Mouse (Mus musculus): ENCODE measurements around the gene Dnaaf5.

Gene Dnaaf5

DNA sequence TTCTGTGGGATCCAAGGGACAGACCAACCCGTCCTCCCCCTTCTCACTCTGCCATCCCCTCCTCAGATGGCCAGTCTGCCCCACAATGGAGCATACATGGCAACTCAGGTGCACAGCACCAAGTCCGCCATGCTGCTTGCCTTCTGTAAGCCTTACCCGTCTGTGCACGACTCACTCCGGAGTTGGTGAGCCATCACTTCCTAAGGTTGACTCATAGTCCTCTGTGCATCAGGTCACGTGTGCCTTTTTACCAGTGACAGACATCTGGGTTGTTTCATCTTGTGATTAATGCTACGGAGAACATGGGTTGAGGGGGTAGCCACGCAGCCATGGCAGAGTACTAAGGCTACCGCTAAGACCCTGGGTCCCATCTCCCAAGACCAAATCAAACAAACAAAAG is 9.4 kb upstream of the Dnaaf5 start:
- no peak for DNase-seq (ENCODE audit: low spot score in 2 of 2)

DNA sequence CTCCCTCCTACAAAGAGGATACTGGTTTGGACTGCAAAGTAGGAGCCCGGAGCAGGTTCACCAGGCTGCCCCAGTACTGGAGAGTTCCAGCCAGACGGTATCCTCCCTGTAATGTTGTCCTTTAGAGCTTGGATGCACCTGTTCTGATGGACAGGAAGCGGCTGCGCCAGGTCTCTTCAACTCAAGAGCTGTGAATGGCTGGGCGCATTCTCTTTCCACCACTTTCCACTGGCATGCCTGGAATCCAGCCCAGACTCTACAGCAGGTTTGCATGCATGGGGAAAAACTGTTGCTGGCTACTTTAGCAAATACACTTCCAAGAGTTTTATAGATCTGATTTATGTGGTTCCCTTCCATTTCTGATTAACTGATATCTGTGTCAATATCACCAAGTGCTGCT is 8.7 kb upstream of the Dnaaf5 start:
- no peak for DNase-seq (ENCODE audit: low spot score in 2 of 2)

DNA sequence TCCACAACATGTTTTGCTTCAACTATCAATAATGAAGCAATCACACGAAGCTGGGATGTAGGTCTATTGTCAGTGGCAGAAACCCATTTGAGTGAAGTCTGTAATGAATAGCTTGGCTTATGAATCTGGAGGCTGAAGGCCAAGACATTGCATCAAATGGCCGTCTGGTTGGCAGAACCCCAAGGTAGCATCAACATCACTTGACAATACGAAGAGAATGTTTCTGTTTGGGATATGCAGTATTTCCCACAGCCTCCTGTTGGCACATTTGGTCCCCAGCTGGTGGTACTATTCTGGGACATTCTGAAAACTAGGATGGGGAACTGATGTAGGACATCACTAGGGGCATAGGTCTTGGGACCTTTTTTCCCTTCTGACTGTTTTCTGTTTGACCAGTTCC is 6.1 kb upstream of the Dnaaf5 start:
- no peak for DNase-seq (ENCODE audit: low spot score in 2 of 2)

DNA sequence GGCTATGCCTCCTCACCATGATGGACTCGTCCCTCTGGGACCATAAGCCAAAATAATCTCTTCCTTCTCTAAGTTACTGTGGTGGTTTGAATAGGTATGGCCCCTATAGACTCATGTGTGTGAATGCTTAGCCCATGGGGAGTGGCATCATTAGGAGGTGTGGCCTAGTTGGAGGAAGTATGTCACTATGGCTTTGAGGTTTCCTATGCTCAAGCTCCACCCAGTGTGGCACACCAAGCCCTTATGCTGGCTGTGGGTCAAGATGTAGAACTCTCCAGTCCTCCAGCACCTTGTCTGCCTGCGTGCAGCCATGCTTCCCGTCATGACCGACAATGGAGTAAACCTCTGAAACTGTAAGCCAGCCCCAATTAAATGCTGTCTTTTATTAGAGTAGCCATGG is 4.3 kb upstream of the Dnaaf5 start:
- DNase-seq (ENCODE audit: low spot score in 2 of 2) = no peak

GRCm38 (mm10) chr5:139146476-139147075 is 3.4 kb upstream of the Dnaaf5 start:
- DNase-seq (ENCODE audit: low spot score in 2 of 2) = no peak

GRCm38 (mm10) chr5:139147178-139148078 is 2.6 kb upstream of the Dnaaf5 start:
- DNase-seq (ENCODE audit: low spot score in 2 of 2) = no peak

DNA sequence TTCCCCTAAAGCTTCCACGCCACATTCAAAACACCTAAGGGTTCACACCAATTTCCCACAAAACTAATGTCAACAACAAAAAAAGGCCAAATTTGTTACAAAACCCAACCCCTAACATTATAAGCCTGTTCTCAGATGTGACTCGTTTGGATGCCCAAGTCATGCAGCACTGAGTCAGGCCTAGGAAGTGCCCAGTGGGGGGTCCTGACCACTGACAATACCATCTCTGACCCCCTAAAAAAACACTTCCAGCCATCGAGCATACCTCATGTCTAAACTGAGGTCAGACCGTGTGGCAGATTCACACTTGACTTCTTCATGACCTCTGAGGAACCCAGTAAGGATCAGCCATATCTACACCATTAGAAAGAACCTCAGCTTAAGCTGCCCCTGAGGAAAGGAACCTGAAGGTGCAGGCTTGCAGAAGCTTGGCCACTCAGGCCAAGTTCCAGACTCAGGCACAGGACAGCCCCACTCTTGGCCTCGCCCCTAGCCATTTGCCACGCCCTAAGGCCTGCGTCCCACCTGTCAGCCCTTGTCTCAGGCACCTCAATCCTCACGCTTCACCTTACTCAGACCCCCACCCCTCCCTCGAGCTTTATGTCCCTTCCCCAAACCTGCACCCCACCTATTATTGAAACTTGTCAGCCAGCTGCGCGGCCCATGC is 884 bp upstream of the Dnaaf5 start:
- no peak for DNase-seq (ENCODE audit: low spot score in 2 of 2)

DNA sequence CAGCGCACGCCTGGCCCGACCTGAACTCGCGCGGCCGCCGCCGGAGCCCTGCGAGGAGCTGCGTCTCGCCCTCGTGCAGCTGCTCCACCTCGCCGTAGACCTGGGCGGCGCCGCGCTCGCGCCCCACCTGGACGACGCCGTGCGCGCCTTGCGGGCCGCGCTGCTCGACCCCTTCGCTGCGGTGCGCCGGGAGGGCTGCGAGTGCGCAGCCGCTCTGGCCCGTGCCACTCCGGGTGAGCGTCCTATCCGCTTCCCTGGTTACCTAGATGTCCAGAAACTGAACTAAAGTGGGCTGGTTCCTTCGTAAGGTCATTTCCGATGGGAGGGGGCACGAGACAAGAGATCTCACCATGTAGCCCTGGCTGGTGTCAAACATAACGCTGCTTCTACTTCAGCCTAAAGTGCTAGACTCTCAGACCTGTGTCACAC is 594 bp downstream of the Dnaaf5 start:
- DNase-seq (ENCODE audit: low spot score in 2 of 2) = peak in 1 of 2 experiments; percentile 29

GRCm38 (mm10) chr5:139160899-139161298 is 10.9 kb downstream of the Dnaaf5 start:
- DNase-seq (ENCODE audit: low spot score in 2 of 2) = no peak

GRCm38 (mm10) chr5:139161632-139162031 is 11.6 kb downstream of the Dnaaf5 start:
- no peak for DNase-seq (ENCODE audit: low spot score in 2 of 2)

DNA sequence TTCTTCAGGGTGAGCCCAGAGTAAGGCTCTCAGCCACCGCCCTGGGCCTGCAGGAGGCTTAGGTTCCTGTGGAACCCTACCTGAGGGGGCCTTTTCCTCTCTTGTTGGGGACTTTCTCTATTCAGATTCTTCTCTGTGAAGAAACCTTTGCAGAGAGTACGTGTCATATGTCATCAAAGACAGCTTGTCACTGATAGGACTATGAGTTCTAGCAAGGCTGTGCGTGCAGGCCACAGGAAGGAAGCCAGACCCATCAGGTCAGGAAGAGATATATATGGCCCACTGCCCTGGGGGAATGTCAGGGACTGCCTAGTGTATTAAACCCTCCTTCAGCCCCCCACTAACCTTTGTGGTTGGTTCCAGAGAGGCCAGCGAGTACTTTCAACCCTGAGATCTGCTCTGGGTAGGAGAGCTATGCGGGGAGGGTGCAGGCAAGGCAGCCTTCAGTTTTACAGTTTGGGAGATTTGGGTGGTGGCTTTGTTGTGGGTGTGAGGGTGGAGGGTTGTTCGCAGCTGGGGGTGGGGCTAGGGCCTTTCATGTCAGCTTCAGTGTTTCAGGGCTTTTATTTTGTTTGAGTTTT is 16.8 kb downstream of the Dnaaf5 start:
- no peak for DNase-seq (ENCODE audit: low spot score in 2 of 2)

DNA sequence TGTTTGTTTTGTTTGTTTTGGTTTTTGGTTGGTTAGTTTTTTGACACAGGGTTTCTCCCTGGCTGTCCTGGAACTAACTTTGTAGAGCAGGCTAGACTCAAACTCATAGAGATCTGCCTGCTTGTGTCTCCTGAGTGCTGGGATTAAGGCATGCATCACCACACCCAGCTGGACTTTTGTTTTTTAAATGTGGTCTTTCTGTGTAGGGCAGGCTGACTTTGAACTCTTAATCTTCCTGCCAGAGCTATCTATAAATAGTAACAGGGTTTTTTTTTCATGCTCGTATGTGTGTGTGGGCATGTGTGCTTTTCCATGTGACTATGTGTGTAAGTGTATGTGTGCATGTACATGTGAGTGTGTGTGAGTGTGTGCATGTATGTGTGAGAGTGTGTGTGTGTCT is 17.5 kb downstream of the Dnaaf5 start:
- no peak for DNase-seq (ENCODE audit: low spot score in 2 of 2)

DNA sequence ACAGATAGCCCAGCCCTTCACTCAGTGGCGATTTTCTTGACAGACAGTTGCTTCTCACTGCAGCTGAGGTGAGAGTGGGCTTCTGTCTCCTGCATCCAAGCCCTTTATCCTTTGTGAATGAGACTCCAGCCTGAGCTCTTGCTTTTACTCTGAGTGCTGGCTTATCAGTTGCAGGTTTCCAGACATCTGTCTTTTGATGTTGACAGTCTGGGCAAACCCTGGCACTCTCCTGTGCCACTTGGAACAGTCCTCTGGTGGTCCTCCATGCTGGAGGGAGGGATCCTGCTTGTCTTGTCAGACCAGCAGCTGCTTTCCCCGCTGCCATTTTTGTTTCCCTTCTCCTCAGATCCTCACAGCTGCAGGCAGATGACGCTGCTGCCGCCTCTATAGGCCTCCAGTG is 21.9 kb downstream of the Dnaaf5 start:
- no peak for DNase-seq (ENCODE audit: low spot score in 2 of 2)

DNA sequence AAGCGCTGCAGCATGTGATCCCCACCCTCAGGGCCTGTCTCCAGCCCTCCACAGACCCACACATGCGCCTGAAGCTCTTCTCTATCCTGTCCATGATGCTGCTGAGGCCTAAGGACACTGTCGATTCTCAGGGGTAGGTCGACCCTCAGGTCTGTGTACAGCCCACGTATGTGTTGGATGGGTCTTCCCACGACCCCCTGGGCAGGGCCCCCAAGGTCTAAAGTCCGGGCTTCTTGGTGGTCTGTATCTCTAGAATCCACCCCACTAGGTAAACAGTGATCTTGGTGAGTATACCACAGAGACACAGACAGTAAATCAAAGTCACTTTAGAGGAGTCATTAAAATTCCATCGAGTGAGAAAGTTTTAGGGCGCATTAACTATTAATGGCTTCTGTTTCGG is 24.1 kb downstream of the Dnaaf5 start:
- no peak for DNase-seq (ENCODE audit: low spot score in 2 of 2)

DNA sequence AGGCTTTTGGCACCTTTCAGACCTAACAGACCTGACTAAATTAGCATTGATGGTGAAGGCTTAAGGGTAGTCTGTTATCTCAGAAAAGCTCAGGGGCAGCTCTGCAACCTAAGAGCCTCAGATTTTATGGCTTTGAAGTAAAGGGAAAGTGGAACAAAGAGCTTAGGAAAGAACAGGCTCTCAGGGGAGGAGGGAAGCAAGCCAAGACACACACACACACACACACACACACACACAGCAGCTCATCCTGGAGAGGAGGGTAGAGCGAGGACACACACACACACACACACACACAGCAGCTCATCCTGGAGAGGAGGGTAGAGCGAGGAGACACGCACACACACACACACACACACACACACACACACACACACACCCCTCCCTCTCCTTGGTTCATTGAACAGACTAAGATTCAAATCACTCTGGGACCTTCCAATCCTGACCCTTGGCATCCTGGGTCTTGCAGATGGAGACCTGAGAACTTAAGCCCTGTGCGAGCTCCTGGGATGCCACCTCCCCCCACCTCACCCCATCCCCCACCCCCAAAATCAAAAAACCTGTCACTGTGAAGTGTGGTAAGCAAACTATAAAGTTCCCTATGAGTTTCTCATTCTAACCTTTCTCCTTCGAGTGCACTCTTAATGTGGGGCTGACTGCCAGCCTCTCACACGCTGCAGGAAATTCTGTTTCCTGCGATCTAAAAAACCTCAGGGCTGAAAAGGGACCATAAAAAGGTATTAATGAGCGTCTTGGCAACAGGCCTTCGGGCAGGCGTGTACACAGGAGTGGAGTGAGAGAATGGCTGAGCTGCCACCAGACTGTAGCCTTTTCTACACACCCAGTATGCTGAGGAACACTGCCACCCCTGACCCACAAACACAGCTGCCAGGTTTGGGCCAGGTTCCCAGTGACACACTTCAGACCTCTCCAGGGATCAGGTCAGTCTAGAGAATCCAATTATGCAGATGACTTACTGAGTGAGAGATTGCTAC is 24.8 kb downstream of the Dnaaf5 start:
- DNase-seq (ENCODE audit: low spot score in 2 of 2) = no peak

DNA sequence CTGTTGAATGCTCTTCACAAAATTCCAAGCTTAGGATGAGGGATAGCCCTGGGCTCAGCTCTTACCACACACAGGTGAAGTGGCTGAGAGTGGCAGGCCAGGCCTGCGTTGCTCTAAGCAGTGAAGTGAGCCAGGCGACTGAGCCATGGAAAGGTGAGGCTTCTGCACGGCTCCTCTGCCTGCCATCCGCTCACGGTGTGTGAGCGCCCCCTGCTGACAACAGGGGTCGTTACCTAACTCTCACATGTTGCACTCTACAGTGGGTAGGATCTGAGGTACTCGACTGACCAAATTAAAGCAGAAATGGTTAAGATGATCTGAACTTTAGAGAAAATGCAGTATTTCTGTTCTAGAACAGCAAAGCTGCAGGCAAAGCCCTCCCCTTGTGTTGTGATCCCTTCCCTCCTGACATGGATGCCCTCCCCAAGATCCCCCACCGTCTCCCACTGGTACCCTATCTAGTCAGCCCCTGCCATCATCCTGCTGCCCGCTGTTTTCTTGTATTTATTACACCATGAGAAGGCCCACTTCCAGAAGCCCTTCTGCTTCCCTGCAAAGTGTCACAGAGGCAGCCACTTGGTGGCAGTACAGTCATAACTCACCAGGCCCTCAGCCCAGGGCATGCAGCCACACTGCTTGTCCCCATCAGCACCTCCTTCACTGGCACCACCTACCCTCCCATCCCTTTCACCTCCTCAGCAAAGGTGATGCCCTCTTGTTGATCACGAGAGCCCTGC is 29.0 kb downstream of the Dnaaf5 start:
- peak; percentile 35 to 60 for DNase-seq (ENCODE audit: low spot score in 2 of 2)

GRCm38 (mm10) chr5:139183131-139183530 is 33.1 kb downstream of the Dnaaf5 start:
- DNase-seq (ENCODE audit: low spot score in 2 of 2) = no peak

GRCm38 (mm10) chr5:139183601-139184000 is 33.6 kb downstream of the Dnaaf5 start:
- no peak for DNase-seq (ENCODE audit: low spot score in 2 of 2)

DNA sequence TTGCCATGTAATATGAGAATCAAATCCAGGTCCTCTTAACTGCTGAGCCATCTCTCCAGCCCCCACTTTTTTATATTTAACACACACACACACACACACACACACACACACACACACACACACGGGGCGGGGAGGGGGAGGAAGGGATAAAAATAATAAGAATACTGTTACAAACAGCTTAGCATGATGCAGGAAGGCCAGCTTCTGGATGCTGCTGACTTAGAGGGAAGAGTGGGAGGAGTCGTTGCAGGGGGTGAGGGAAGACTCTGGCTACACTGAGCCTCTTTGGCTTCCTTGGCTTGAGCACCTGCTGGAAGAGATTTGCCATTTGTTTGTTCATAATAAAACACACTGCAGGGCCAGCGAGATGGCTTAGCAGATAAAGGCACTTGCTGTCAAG is 34.9 kb downstream of the Dnaaf5 start:
- no peak for DNase-seq (ENCODE audit: low spot score in 2 of 2)

DNA sequence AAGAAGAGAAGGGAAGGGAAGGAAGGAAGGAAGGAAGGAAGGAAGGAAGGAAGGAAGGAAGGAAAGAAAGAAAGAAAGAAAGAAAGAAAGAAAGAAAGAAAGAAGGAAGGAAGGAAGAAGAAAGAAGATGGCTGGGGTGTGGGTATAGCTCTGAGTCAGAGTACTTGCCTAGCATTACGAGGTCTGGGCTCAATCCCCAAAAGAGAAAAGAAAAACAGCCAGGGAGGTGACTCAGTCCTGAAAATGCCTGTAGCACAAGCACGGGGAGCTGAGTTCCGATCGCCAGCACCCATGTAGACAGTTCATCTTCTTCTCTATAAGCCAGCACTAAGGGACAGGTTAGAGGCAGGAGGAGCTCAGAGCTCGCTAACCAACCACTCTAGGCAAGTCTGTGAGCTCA is 39.7 kb downstream of the Dnaaf5 start:
- no peak for DNase-seq (ENCODE audit: low spot score in 2 of 2)

Data from urinary bladder, adult 18-20 months (tissue).